Mouse (Mus musculus) heart, adult 2 months (tissue): ENCODE measurements around the gene Sesn1.

Experiments
- CTCF ChIP-seq: fragments of 200-600 bp; IDR thresholded peaks from 2 replicates; pipeline ENCODE4 v1.8.1; 2022; ENCODE audit warnings: antibody characterized with exemption, mild to moderate bottlenecking, moderate library complexity
- EP300 ChIP-seq: fragments of 200-500 bp; IDR thresholded peaks from 2 replicates; pipeline ENCODE4 v1.6.1; 2011; ENCODE audit warnings: low read depth, low read length, control low read depth; ENCODE audit not compliant: insufficient read depth
- POLR2A ChIP-seq: fragments of 200-500 bp; IDR thresholded peaks from 2 replicates; pipeline ENCODE4 v1.6.1; 2011; ENCODE audit warnings: mild to moderate bottlenecking, low read depth, low read length, control low read depth; ENCODE audit not compliant: insufficient read depth

DNA sequence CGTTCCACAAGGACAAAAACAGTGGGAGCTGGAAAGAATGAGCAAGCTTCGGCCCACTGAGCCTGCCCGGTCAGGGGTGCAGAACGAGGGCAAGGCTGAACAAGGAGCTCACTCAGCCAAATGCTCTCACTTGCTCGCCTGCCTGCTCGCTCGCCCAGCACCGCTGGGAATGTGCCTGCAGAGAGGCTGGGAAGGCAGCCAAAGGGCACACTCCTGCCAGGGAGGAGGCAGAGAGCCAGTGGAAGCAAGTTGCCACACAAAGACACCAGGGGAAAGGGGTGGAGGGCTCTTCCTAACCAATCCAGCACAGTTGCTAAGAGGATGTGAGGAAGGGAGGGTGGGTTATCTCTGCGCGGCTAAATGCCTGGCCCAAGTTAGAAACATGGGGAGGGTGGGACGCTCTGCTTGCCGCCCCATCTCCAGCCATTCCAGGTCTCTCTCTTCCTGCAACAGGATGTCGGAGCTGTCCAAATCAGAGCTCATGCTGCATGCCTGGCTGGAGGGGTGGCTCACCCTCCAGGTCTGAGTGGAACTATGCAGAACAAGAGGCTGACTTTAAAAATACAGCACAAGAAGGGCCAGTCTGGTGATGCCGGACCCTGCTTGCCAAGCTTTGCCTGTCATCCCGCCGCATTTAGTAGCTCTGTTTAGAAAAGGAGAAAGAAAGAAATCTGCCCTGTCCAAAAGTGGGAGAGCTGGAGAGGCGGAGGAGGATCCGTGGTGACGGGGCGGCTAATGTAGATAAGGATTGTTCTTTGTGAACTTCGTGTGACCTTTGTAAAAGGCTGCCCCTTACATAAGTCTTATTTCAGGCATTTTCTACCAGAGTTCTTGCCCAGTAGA lies 125.1 kb downstream of the Sesn1 start:
- peak; percentile 54 for TF ChIP-seq CTCF
- peak; percentile 54 for TF ChIP-seq POLR2A
- TF ChIP-seq EP300: peak; percentile 73
